Mouse (Mus musculus) inflammation-experienced regulatory T-cells, adult 6 months (primary cell): ENCODE data around the gene Pnp2. TPM values are rescaled to one million over a fixed set of nuclear protein-coding genes. Genes with fewer than 3 reads are reported as not detected.
A peak's percentile ranks its signal among the peaks of the same experiment; 100 is the strongest.
"Not testable (repeated sequence)": the region's sequence is repeated elsewhere in the genome, so short reads cannot be mapped to it uniquely, and the experiment has no call there.

Experiments used
- ATAC-seq: one replicate; pipeline ENCODE4 v1.8.0; 2017
- polyA plus RNA-seq, 3 experiments: library from polyadenylated mRNA; unstranded; fragments of 100-300 nt; shearing (Covaris generic); gene quantifications; one replicate each; pipeline ENCODE4 v1.2.1; 2017

Gene Pnp2
- polyA plus RNA-seq, 3 experiments from 2014 or later = 0.92 to 2.8 (median 1.5) TPM

DNA sequence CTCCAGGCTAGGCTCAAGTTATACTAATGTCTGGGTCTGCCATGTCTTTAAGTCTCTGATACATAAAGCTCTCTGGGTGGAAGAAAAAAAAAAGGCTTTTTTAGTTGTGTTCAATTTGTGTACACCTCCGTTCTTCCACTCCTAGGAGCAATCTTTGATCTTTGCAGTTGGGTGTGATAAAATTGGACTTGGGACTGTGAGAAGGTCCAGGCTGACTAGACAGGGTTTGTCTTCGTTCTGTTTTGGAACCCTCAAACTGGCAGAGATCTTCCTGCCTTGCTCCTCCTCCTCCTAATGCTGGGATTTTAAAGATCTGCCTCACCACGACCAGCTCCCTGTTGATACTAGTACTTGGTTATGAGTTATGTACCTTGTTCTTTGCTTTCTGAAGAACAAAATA is 1.4 kb downstream of the Pnp2 start:
- ATAC-seq = not testable (repeated sequence)

- ATAC-seq = not testable (repeated sequence)
These were observed 2.6 kb downstream of the Pnp2 start for GRCm38 (mm10) chr14:50958289-50958995.

GRCm38 (mm10) chr14:50968216-50968980 is 12.6 kb downstream of the Pnp2 start:
- no peak for ATAC-seq

GRCm38 (mm10) chr14:50969041-50969440 is 13.2 kb downstream of the Pnp2 start:
- ATAC-seq = no peak

- no peak for ATAC-seq
These were observed 14.1 kb downstream of the Pnp2 start for GRCm38 (mm10) chr14:50969558-50970544.

GRCm38 (mm10) chr14:50970822-50971221 is 15.0 kb downstream of the Pnp2 start:
- no peak for ATAC-seq

DNA sequence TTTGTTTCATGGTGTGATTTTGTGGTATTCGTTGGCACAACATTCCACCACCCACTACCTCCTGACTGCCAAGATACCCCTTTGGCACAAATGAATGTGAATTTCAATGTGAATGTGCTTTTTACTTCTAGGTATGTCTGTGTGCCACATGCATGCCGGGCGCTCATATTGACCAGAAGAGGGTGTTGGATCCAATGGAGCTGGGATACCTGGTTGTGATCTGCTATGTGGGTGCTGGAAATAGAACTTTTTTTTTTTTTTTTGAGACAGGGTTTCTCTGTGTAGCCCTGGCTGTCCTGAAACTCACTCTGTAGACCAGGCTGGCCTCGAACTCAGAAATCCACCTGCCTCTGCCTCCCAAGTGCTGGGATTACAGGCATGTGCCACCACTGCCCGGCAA is 17.3 kb downstream of the Pnp2 start:
- not testable (repeated sequence) for ATAC-seq

DNA sequence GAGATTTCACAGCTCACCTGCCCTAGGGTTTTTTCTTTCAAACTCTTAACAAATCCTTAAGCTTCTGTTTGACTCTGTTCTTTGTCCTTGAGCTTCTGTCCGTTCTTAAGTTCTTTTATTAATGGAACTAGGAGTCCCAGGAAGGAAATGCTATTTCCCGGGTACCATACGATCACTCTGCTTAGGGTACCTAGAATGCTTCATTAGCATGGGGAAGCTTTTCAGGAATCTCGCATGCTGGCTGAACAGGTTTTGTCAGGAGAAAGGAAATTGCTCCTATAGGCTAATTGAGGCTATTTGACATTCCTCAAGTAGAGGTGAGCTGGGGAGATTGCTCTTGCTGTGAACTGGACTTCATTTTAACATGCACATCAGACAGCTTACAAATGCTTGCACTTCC is 17.9 kb downstream of the Pnp2 start:
- no peak for ATAC-seq

- ATAC-seq = no peak
These were observed 19.2 kb downstream of the Pnp2 start for GRCm38 (mm10) chr14:50975001-50975400.

GRCm38 (mm10) chr14:50976674-50977073 is 20.9 kb downstream of the Pnp2 start:
- no peak for ATAC-seq

DNA sequence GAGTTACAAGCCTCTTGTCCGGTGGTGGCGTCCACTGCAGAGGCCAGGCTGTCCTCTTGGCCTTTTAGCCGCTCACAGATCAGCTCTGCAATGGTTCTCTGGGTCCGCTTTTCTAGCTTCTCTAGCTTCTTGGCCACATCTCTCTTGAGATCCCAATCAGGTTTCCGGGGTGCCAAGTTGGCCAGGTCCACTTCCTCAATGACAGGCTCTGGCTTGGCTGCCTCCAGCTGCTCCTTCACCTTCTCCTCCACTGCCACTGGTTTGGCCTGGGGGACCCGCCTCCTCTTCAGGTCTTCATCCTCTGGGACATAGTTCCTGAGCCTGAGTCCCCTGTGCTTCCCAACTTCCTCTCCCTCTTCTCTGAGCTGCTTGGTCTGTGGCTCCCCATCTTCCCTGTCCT is 22.7 kb downstream of the Pnp2 start:
- not testable (repeated sequence) for ATAC-seq

GRCm38 (mm10) chr14:50979631-50980030 is 23.8 kb downstream of the Pnp2 start:
- no peak for ATAC-seq

DNA sequence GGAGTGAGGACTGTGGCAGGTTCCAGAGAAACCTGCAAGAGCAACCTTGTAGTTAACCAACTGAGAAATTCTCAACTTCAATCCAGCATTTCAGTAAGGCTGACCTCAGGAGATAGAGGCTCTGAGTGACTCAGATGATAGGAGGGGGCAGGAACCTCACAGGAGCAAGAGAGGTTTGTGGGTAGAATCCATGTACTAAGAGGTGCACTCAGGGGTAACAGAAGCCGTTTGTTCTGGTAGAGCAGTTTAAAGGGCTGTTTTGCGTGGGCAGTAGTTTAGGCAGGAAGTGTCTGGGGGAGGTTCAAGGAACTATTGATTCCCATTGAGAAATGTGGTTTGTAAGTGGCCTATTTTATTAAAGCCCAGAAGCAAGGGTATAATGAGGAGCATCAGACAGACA is 25.4 kb downstream of the Pnp2 start:
- peak; percentile 88 for ATAC-seq

DNA sequence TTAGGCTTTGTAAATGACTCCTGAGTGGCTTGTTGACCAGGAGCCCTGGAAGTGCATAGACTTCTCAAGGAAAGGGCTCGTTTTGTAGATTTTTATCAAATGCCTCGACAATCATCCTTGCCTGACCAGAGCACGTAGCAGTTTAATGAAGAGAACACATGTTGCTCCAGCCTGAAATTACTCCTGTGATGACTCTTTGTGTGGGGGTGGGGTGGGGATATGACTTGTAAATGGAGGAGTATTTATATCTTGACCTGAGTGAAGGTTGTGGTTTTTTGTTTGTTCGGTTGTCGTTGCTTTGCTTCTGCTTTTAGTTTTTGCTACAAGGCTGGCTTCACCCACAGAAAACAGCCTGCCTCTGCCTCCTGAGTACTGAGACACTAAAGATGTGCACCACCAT is 26.0 kb downstream of the Pnp2 start:
- ATAC-seq = no peak

GRCm38 (mm10) chr14:50987668-50988067 is 31.9 kb downstream of the Pnp2 start:
- ATAC-seq = no peak

- ATAC-seq = peak; percentile 98
These were observed 35.2 kb downstream of the Pnp2 start for GRCm38 (mm10) chr14:50991037-50991436.

DNA sequence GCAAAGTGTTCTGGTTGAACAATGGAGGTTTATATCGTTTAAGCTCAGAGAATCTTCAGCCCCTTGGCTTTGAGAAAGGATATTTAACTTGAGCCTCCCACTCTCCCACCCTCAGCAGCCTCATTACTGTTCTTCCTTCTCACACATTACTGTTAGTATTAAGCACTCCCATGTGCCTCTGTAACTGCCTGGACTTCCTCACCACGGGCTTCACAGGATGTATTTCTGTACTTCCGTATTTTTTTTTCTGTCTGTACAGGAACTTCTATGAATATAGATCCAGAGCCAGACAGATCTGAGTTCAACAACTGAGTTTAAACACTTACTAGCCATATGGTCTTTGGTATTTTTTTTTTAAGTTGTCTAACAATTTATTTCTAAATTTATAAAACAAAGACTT is 41.3 kb downstream of the Pnp2 start:
- ATAC-seq = peak; percentile 29

DNA sequence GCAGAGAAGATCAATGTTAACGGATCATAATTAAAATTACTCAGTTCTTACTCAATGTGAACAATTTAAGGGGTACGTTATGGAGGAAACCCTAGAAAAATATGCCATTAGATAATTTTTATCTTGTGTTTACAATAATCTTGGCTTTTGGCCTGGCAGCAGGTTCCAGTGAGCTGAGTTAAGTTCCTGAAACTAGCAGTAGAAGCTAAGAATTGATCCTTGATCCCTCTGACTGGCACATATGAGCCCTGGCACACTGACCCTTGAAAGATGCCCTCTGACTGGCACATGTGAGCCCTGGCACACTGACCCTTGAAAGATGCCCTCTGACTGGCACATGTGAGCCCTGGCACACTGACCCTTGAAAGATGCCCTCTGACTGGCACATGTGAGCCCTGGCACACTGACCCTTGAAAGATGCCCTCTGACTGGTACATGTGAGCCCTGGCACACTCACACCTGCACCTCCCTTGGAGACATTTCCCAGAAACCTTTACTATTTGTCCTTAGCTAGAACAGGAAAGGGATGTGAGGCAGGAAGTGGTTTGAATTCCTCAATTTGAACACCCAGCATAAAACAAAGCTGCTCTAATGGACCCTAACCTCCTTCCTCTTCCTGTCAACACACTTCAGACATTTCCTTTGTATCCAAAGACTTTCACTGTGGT is 42.3 kb downstream of the Pnp2 start:
- peak; percentile 69 for ATAC-seq

- ATAC-seq = no peak
These were observed 51.5 kb downstream of the Pnp2 start, which contains the start of gene Rnase10 for GRCm38 (mm10) chr14:51007152-51007801. TSS of gene Rnase10 (plus strand) at chr14:51007751.

DNA sequence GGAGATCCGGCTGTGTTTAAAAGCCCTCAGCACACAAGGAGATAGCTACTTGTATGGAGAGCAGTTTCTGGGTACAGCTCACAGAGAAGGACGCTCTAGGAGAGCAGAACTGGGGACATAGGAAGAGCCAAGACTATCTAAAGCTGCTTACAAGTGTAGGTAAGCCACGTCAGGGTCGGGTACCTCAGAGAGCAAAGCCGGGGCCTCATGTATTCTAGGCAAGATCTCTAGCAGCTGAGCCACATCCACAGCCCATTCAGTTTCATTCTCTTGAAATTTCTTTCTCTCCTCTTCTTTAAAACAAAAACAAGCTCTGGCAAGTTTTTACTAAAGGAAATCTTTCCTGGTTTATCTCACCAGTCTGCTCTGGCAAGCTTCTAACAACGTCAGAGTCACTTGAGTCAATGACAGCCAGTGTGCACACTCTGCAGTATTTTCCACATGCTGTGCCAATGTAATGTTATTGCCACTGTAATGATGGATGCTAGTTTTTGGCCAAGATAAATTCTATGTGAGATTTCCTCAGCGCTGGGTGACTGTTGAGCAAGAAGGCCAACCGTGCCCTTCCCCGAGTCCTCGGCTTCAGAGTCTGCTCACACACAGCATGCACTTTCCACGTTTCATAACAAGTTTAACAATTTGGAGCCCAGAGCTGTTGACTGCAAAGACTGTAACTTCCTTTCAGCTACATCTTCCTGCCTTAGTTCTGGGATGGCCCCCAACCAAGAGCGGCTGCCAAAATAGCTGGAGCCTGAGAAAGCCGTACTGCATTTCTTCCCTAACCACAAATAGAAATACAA is 52.3 kb downstream of the Pnp2 start:
- ATAC-seq = no peak

- no peak for ATAC-seq
These were observed 53.0 kb downstream of the Pnp2 start for GRCm38 (mm10) chr14:51008781-51009180.
